Mouse (Mus musculus): ENCODE data around the gene Pdcd11. TPM values are rescaled to one million over a fixed set of nuclear protein-coding genes. Genes with fewer than 3 reads are reported as not detected.

The Pdcd11 gene
- polyA plus RNA-seq, 1 experiment from 2014 or later = 9.7 TPM

Other genes with a start within 250 kb of the Pdcd11 start
- 179 and 186 TPM in 2 replicates for gene Ina, start 76.1 kb upstream of the Pdcd11 start, polyA plus RNA-seq (2014; fragmentation: Nextera tagmentation; extraction: Ambion mirVana)
- gene Nt5c2, start 75.6 kb upstream of the Pdcd11 start, polyA plus RNA-seq (2014; fragmentation: Nextera tagmentation; extraction: Ambion mirVana) = 73.5 and 79.6 TPM in 2 replicates
- gene Pcgf6, start 39.9 kb upstream of the Pdcd11 start, polyA plus RNA-seq (2014; fragmentation: Nextera tagmentation; extraction: Ambion mirVana) = 33.7 and 34.3 TPM in 2 replicates
- 10.9 and 12.1 TPM in 2 replicates for gene Taf5, start 23.0 kb upstream of the Pdcd11 start, polyA plus RNA-seq (2014; fragmentation: Nextera tagmentation; extraction: Ambion mirVana)
- 1,071 and 1,179 TPM in 2 replicates for gene Usmg5, start 121 bp upstream of the Pdcd11 start, polyA plus RNA-seq (2014; fragmentation: Nextera tagmentation; extraction: Ambion mirVana)
- gene Calhm2, start 47.5 kb downstream of the Pdcd11 start, polyA plus RNA-seq (2014; fragmentation: Nextera tagmentation; extraction: Ambion mirVana) = 0.37 and 0.90 TPM in 2 replicates
- not detected in 2 replicates for gene Calhm1, start 53.5 kb downstream of the Pdcd11 start, polyA plus RNA-seq (2014; fragmentation: Nextera tagmentation; extraction: Ambion mirVana)
- gene Calhm3, start 67.0 kb downstream of the Pdcd11 start, polyA plus RNA-seq (2014; fragmentation: Nextera tagmentation; extraction: Ambion mirVana) = not detected in 2 replicates
- 2.9 and 4.0 TPM in 2 replicates for gene Neurl1a, start 88.1 kb downstream of the Pdcd11 start, polyA plus RNA-seq (2014; fragmentation: Nextera tagmentation; extraction: Ambion mirVana)